Mouse (Mus musculus): Measurements from ENCODE around the gene Blvra.

DNA sequence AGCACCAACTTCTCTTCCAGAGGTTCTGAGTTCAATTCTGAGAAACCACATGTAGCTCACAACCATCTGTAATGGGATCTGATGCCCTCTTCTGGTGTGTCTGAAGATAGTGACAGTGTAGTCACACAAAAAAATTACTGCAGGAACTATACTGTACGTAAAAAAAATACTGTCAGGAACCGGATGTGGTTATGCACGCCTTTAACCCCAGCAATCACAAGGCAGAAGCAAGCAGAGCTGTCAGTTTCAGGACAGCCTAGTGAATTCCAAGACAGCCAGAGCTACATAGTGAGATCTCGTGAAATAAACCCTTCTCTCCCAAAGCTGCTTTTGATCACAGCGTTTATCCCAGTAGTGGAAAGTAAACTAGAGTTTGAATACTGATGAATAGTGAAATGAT lies 15.8 kb downstream of the Blvra start:
- TF ChIP-seq EP300 (IDR thresholded peaks at IDR 0.05) (no peak), CTCF (IDR thresholded peaks at IDR 0.05) (no peak)
